Mouse (Mus musculus) hindbrain, embryonic 16.5 days (tissue): ENCODE data around the gene Lrp6. TPM values are rescaled to one million over a fixed set of nuclear protein-coding genes. Genes with fewer than 3 reads are reported as not detected.

Experiments
- ATAC-seq: fragments of 200-750 bp; cut with Nextera tagmentation; 2 replicates; pipeline ENCODE4 v1.8.0; 2017; ENCODE audit warnings: moderate TSS enrichment, moderate library complexity
- H3K27ac ChIP-seq: fragments of 300-500 bp; sonication (generic); 2 replicates; pipeline ENCODE4 v1.5.1; 2014; ENCODE audit warnings: low read depth, mild to moderate bottlenecking, control low read depth, low read length, moderate library complexity
- H3K27me3 ChIP-seq: fragments of 300-500 bp; sonication (generic); replicated peaks from 2 replicates; pipeline ENCODE4 v1.6.1; 2014; ENCODE audit warnings: low read length; ENCODE audit not compliant: control insufficient read depth, insufficient read depth
- H3K36me3 ChIP-seq: fragments of 300-500 bp; sonication (generic); 2 replicates; pipeline ENCODE4 v1.6.1; 2014; ENCODE audit warnings: mild to moderate bottlenecking, low read length, moderate library complexity, mixed read lengths; ENCODE audit not compliant: control insufficient read depth, insufficient read depth
- H3K4me1 ChIP-seq: fragments of 300-500 bp; sonication (generic); 2 replicates; pipeline ENCODE4 v1.6.1; 2014; ENCODE audit warnings: low read depth, low read length; ENCODE audit not compliant: control insufficient read depth, insufficient read depth
- H3K4me2 ChIP-seq: fragments of 300-500 bp; sonication (generic); 2 replicates; pipeline ENCODE4 v1.6.1; 2014; ENCODE audit warnings: mild to moderate bottlenecking, low read length, control low read depth, moderate library complexity
- H3K4me3 ChIP-seq: fragments of 300-500 bp; sonication (generic); 2 replicates; pipeline ENCODE4 v1.5.1; 2014; ENCODE audit warnings: mild to moderate bottlenecking, low read length, control low read depth, moderate library complexity
- H3K9ac ChIP-seq: fragments of 300-500 bp; sonication (generic); 2 replicates; pipeline ENCODE4 v1.6.1; 2014; ENCODE audit warnings: low read depth, mild to moderate bottlenecking, control low read depth, low read length, moderate library complexity
- H3K9me3 ChIP-seq: fragments of 300-500 bp; sonication (generic); 2 replicates; pipeline ENCODE4 v1.6.1; 2014; ENCODE audit warnings: mild to moderate bottlenecking, low read length, moderate library complexity; ENCODE audit not compliant: control insufficient read depth
- WGBS: fragments of 180-500 bp; shearing (Covaris S2); extraction: QIAGEN DNeasy Blood & Tissue Kit; methylation state at CpG from one replicate; pipeline ENCODE4 v1.1.7; 2014; 5-methylcytosine and 5-hydroxymethylcytosine counted together
- polyA plus RNA-seq: library from polyadenylated mRNA; unstranded; fragments of >200 nt; fragmentation: Nextera tagmentation; extraction: Ambion mirVana; gene quantifications from 2 replicates; pipeline ENCODE4 v1.2.1, GENCODE M21; 2015

Lrp6 gene
- polyA plus RNA-seq, 1 experiment from 2014 or later = 12.6 TPM

DNA sequence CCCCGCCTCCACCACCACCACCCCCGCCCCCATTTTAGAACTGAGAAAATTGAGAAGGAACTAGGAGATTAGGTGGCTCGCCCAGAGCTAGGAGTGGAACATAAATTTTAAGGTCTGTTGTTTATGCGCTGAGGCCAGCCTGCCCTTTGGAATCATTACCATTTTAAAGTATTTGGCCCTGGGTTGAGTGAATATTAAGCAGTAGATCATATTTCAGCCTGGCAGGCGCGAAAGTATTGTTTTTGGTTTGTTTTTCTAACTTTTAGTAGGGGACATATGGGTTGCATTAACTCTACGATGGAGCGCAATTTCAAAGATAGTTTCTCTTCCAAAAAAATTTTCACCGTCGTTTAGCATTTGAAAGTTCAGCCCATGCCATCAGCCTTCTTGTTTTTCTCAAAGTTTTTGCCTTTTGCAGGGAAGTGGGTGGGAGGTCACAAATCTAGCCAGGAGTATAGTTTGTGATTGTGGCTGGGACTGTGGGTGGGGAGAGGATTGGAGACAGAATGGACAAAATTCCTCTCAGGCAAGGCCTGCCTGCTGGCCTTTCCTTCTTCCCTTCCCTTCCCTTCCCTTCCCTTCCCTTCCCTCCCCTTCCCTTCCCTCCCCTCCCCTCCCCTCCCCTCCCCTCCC, 35.7 kb upstream of the Lrp6 start:
- WGBS = 58% methylated on average over 10 of the region's 10 CpGs
- Histone ChIP-seq H3K9ac (no peak overlapping the region), H3K4me1 (no peaks in the 10 kb centered on the region), H3K36me3 (no peaks in the 10 kb centered on the region), H3K27ac (no peak overlapping the region), H3K27me3 (no peaks in the 10 kb centered on the region), H3K4me2 (no peak overlapping the region), H3K4me3 (no peak overlapping the region), H3K9me3 (peaks cover 2% of the 10 kb centered on the region; the same call in 1 of the 2 replicates)
- ATAC-seq = no peak

DNA sequence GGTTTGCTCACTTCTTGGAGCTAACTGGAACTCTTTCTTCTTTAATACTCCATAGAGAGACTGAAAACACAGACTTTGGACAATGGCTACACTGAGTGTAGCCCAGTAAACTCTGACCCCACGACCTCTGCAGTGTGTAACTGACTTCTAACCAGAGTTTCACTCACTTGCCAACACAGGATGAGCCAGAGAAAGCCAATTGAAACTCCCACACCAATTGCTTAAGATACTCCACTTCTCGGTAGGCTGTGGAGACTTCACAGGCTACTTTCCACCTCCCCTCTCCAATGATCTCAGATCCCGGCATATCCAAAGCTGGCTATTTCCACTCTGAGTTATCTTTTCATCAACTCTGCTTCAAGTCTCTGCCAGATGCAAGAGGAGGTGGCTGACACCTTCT, 35.0 kb upstream of the Lrp6 start:
- Histone ChIP-seq H3K27me3 (no peaks in the 10 kb centered on the region), H3K27ac (no peak overlapping the region), H3K4me1 (no peaks in the 10 kb centered on the region), H3K4me3 (no peak overlapping the region), H3K9me3 (peaks cover 2% of the 10 kb centered on the region; the same call in 1 of the 2 replicates), H3K4me2 (no peak overlapping the region), H3K9ac (no peak overlapping the region), H3K36me3 (no peaks in the 10 kb centered on the region)
- ATAC-seq = no peak
- WGBS = 54% methylated on average over 3 of the region's 3 CpGs

DNA sequence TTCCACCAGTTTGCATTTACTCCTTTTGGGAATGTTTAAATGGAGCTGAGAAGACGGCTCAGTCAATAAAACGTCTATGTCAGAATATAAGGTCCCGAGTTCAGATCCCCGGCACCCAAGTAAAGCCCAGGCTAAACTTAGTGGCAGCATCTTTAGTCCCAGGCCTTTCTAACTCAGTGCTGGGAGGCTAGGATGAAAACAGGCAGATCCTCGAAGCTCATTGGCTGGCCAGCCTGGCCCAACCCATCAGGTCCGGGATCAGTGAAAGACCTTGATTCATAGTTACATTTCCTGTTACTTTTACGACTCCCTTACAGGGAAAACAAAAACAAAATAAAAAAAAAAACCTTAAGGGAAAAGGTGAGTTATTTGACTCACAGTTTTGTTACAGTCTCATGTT, 34.4 kb upstream of the Lrp6 start:
- Histone ChIP-seq H3K36me3 (no peaks in the 10 kb centered on the region), H3K9ac (no peak overlapping the region), H3K9me3 (peaks cover 2% of the 10 kb centered on the region; the same call in 1 of the 2 replicates), H3K4me1 (no peaks in the 10 kb centered on the region), H3K27me3 (no peaks in the 10 kb centered on the region), H3K4me2 (no peak overlapping the region), H3K4me3 (no peak overlapping the region), H3K27ac (no peak overlapping the region)
- ATAC-seq = no peak
- 67% methylated on average over 7 of the region's 7 CpGs for WGBS

DNA sequence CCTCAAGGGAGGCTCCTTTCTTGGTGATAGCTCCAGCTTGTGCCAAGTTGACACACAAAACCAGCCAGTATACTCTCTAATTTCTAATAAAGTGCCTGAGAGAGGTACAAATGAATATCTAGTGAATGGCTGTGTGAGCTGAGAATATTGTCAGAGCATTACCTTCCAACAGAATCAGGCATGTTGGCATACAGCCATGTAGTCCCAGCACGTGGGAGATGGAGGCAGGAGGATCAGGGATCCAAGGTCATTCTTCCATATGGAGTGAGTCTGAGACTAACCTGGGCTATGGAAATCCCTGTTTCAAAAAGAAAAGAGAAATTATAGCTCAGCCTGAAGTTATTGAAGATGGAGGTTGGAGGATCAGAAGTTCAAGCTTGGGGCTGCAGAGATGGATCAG, 32.5 kb upstream of the Lrp6 start:
- no peak overlapping the region for H3K27ac ChIP-seq
- H3K9ac ChIP-seq = no peak overlapping the region
- no peak for ATAC-seq
- peaks cover 2% of the 10 kb centered on the region; the same call in 1 of the 2 replicates for H3K9me3 ChIP-seq
- H3K36me3 ChIP-seq = no peaks in the 10 kb centered on the region
- H3K4me2 ChIP-seq = no peak overlapping the region
- H3K4me1 ChIP-seq = no peaks in the 10 kb centered on the region
- no peak overlapping the region for H3K4me3 ChIP-seq
- no peaks in the 10 kb centered on the region for H3K27me3 ChIP-seq
- 67% methylated on average over 1 of the region's 1 CpGs for WGBS

DNA sequence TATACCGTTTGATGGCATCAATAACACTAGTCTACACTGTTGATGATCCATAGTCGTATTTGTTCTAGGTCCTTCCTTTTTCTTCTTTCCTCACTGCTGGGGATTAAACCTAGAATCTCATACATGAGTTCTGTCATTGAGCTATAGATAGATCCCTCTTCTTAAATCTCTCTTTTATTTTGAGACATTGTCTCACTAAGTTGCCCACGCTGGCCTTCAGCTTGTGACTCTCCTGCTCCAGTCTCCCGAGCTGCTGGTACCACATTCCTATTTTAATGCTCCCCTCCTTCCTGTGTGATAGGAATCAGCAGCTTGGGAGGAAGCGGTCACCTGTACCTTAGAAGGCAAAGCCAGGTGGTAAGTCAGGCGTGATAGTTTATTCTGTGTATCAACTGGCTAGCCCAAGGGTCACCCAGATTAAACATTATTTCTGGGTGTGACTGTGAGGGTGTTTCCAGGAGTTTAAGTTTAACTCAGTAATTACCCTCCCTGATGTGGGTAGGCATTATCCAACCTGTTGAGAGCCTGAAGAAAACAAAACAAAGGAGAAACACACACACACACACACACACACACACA, 31.0 kb upstream of the Lrp6 start:
- no peak overlapping the region for H3K27ac ChIP-seq
- H3K4me1 ChIP-seq = no peaks in the 10 kb centered on the region
- no peak overlapping the region for H3K4me3 ChIP-seq
- H3K36me3 ChIP-seq = no peaks in the 10 kb centered on the region
- WGBS = 92% methylated on average over 6 of the region's 6 CpGs
- no peak overlapping the region for H3K4me2 ChIP-seq
- H3K9me3 ChIP-seq = peaks cover 2% of the 10 kb centered on the region; the same call in 1 of the 2 replicates
- no peak overlapping the region for H3K9ac ChIP-seq
- no peaks in the 10 kb centered on the region for H3K27me3 ChIP-seq
- no peak for ATAC-seq

GRCm38 (mm10) chr6:134594569-134595442, 28.0 kb upstream of the Lrp6 start:
- peaks cover 2% of the 10 kb centered on the region; the same call in 1 of the 2 replicates for H3K9me3 ChIP-seq
- 82% methylated on average over 21 of the region's 21 CpGs for WGBS
- no peak overlapping the region for H3K4me3 ChIP-seq
- no peak for ATAC-seq
- no peak overlapping the region for H3K27ac ChIP-seq
- H3K27me3 ChIP-seq = no peaks in the 10 kb centered on the region
- H3K36me3 ChIP-seq = no peaks in the 10 kb centered on the region
- no peaks in the 10 kb centered on the region for H3K4me1 ChIP-seq
- no peak overlapping the region for H3K9ac ChIP-seq
- H3K4me2 ChIP-seq = no peak overlapping the region; the same call in 1 of the 2 replicates

DNA sequence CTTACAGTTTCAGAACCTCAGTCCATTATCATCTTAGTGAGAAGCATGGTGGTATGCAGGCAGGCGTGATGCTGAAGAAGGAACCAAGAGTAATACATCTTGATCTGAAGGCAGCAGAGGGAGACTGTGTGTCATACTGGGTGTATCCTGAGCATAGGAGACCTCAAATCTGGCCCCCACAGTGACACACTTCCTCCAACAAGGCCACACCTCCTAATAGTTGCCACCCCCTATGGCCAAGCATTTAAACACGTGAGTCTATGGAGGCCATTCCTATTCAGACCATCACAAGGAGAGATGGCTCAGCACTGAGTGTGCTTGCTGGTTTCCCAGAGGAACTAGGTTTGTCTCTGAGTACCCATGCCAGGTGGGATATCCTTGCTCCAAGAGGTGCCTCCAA, 24.8 kb upstream of the Lrp6 start:
- Histone ChIP-seq H3K9me3 (no peaks in the 10 kb centered on the region), H3K4me3 (no peak overlapping the region), H3K27ac (no peak overlapping the region), H3K9ac (no peak overlapping the region), H3K4me2 (no peak overlapping the region), H3K4me1 (no peaks in the 10 kb centered on the region), H3K36me3 (no peaks in the 10 kb centered on the region), H3K27me3 (no peaks in the 10 kb centered on the region)
- WGBS = 78% methylated on average over 2 of the region's 2 CpGs
- ATAC-seq = no peak

- Histone ChIP-seq H3K4me3 (no peak overlapping the region), H3K9ac (no peak overlapping the region), H3K27me3 (no peaks in the 10 kb centered on the region), H3K9me3 (no peaks in the 10 kb centered on the region), H3K27ac (no peak overlapping the region), H3K36me3 (no peaks in the 10 kb centered on the region), H3K4me2 (no peak overlapping the region), H3K4me1 (no peaks in the 10 kb centered on the region)
- no peak for ATAC-seq
- 82% methylated on average over 5 of the region's 5 CpGs for WGBS
Measured at GRCm38 (mm10) chr6:134586241-134586640, 19.5 kb upstream of the Lrp6 start.

- H3K9ac ChIP-seq = no peak overlapping the region
- no peak overlapping the region for H3K27ac ChIP-seq
- H3K36me3 ChIP-seq = no peaks in the 10 kb centered on the region
- H3K27me3 ChIP-seq = no peaks in the 10 kb centered on the region
- no peak for ATAC-seq
- H3K4me1 ChIP-seq = no peaks in the 10 kb centered on the region
- H3K9me3 ChIP-seq = 0 out of 2 replicates have a peak, but pooled peaks cover 4% of the 10 kb centered on the region
- no peak overlapping the region for H3K4me3 ChIP-seq
- 98% methylated on average over 2 of the region's 2 CpGs for WGBS
- no peak overlapping the region for H3K4me2 ChIP-seq
Measured at GRCm38 (mm10) chr6:134584616-134585015, 17.9 kb upstream of the Lrp6 start.
